Mouse (Mus musculus) intestine, embryonic 16.5 days (tissue): Measurements from ENCODE around the gene Gm21731. TPM values are rescaled to one million over a fixed set of nuclear protein-coding genes. Genes with fewer than 3 reads are reported as not detected.
"Not testable (repeated sequence)": the region's sequence is repeated elsewhere in the genome, so short reads cannot be mapped to it uniquely, and the experiment has no call there.

Source experiments
- ATAC-seq: fragments of 200-750 bp; cut with Nextera tagmentation; 2 replicates; pipeline ENCODE4 v1.8.0; 2017; ENCODE audit warnings: moderate TSS enrichment, moderate library complexity
- H3K27ac ChIP-seq: fragments of 300-500 bp; sonication (generic); 2 replicates; pipeline ENCODE4 v1.5.1; 2014; ENCODE audit warnings: mild to moderate bottlenecking, low read length
- H3K27me3 ChIP-seq: fragments of 300-500 bp; sonication (generic); replicated peaks from 2 replicates; pipeline ENCODE4 v1.6.1; 2014; ENCODE audit warnings: low read length, control low read depth, mixed read lengths; ENCODE audit not compliant: control insufficient read depth, insufficient read depth
- H3K36me3 ChIP-seq: fragments of 300-500 bp; sonication (generic); 2 replicates; pipeline ENCODE4 v1.6.1; 2014; ENCODE audit warnings: low read length, control low read depth; ENCODE audit not compliant: control insufficient read depth, insufficient read depth
- H3K4me1 ChIP-seq: fragments of 300-500 bp; sonication (generic); 2 replicates; pipeline ENCODE4 v1.6.1; 2014; ENCODE audit warnings: low read length, control low read depth, mixed read lengths; ENCODE audit not compliant: control insufficient read depth, insufficient read depth
- H3K4me2 ChIP-seq: fragments of 300-500 bp; sonication (generic); 2 replicates; pipeline ENCODE4 v1.6.1; 2014; ENCODE audit warnings: low read depth, low read length, control low read depth
- H3K4me3 ChIP-seq: fragments of 300-500 bp; sonication (generic); 2 replicates; pipeline ENCODE4 v1.5.1; 2014; ENCODE audit warnings: mild to moderate bottlenecking, low read length
- H3K9ac ChIP-seq: fragments of 300-500 bp; sonication (generic); 2 replicates; pipeline ENCODE4 v1.6.1; 2014; ENCODE audit warnings: low read depth, low read length
- H3K9me3 ChIP-seq: fragments of 300-500 bp; sonication (generic); 2 replicates; pipeline ENCODE4 v1.6.1; 2016; ENCODE audit warnings: low read length, control low read depth; ENCODE audit not compliant: control insufficient read depth
- WGBS: fragments of 180-500 bp; shearing (Covaris S2); extraction: QIAGEN DNeasy Blood & Tissue Kit; methylation state at CpG from one replicate; pipeline ENCODE4 v1.1.7; 2014; 5-methylcytosine and 5-hydroxymethylcytosine counted together
- polyA plus RNA-seq: library from polyadenylated mRNA; unstranded; fragments of >200 nt; fragmentation: Nextera tagmentation; extraction: Ambion mirVana; gene quantifications from 2 replicates; pipeline ENCODE4 v1.2.1, GENCODE M21; 2015

Gene Gm21731
- polyA plus RNA-seq, 1 experiment from 2014 or later, result not detected

GRCm38 (mm10) chr13:120259718-120260117 is 20.8 kb downstream of the Gm21731 start:
- not testable (repeated sequence) for H3K9ac ChIP-seq, H3K4me1 ChIP-seq, H3K4me3 ChIP-seq, H3K27ac ChIP-seq, H3K9me3 ChIP-seq, H3K27me3 ChIP-seq, H3K4me2 ChIP-seq, H3K36me3 ChIP-seq, ATAC-seq
- WGBS, result 67% methylated on average over 3 of the region's 3 CpGs

DNA sequence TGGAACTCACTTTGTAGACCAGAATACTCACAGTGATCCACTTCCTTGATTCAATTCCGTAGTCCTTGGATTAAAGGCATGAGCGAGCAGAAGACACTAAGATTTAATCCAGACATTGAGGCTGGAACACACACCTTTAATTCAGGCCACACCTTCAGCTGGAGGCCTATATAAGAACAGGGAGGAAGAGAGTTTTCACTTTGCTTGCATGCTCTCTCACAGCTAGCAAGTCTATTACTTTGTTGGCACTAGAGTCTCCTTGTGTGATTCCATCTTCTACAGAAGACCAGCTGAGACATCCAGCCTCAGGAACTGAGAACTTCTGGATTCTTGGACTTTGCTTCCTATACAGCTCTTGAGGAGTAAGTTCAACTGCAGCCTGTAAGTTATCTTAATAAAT is 24.0 kb downstream of the Gm21731 start, which contains the start of gene AF067061:
AF067061 (plus strand) TSS at position 245 of the 400 bp plus-strand sequence.
- not testable (repeated sequence) for H3K36me3 ChIP-seq, H3K4me2 ChIP-seq, H3K9ac ChIP-seq, H3K4me3 ChIP-seq, H3K9me3 ChIP-seq, H3K27ac ChIP-seq, ATAC-seq, H3K4me1 ChIP-seq, H3K27me3 ChIP-seq
- WGBS, result 79% methylated on average over 2 of the region's 2 CpGs

- H3K27me3 ChIP-seq, H3K36me3 ChIP-seq, H3K4me3 ChIP-seq, H3K9ac ChIP-seq, H3K9me3 ChIP-seq, H3K27ac ChIP-seq, H3K4me1 ChIP-seq, H3K4me2 ChIP-seq, ATAC-seq: not testable (repeated sequence)
- WGBS, result 27% methylated on average over 2 of the region's 2 CpGs
These were observed 38.9 kb downstream of the Gm21731 start for GRCm38 (mm10) chr13:120277837-120278236.

GRCm38 (mm10) chr13:120278784-120279183 is 39.9 kb downstream of the Gm21731 start:
- 88% methylated on average over 9 of the region's 9 CpGs for WGBS
- Histone ChIP-seq H3K4me1 (no peaks in the 10 kb centered on the region), H3K36me3 (no peaks in the 10 kb centered on the region), H3K27ac (no peak overlapping the region), H3K27me3 (no peaks in the 10 kb centered on the region), H3K9me3 (no peaks in the 10 kb centered on the region), H3K4me2 (no peak overlapping the region), H3K4me3 (no peak overlapping the region), H3K9ac (no peak overlapping the region)
- ATAC-seq, result no peak

Other genes starting within 250 kb of the Gm21731 start
- gene Gm36079, start 212.1 kb upstream of the Gm21731 start, polyA plus RNA-seq, result not detected in 2 replicates
- not detected in 2 replicates for gene Gm21188, start 186.9 kb upstream of the Gm21731 start, polyA plus RNA-seq
- gene Gm20767, start 98.9 kb upstream of the Gm21731 start, polyA plus RNA-seq, result not detected in 2 replicates
- gene Gm21818, start 66.7 kb upstream of the Gm21731 start, polyA plus RNA-seq, result not detected in 2 replicates
- not detected in 2 replicates for gene Gm21762, start 23.2 kb upstream of the Gm21731 start, polyA plus RNA-seq
- gene AF067061, start 24.0 kb downstream of the Gm21731 start, polyA plus RNA-seq, result not detected in 2 replicates
- 0.48 and 0.80 TPM in 2 replicates for gene BC147527, start 61.3 kb downstream of the Gm21731 start, polyA plus RNA-seq
- gene Tcstv3, start 77.8 kb downstream of the Gm21731 start, polyA plus RNA-seq, result not detected in 2 replicates